Mouse (Mus musculus): ENCODE data around the gene Lin7c. TPM values are rescaled to one million over a fixed set of nuclear protein-coding genes. Genes with fewer than 3 reads are reported as not detected.

Lin7c gene
- polyA plus RNA-seq, 1 experiment, result 9.1 TPM

DNA sequence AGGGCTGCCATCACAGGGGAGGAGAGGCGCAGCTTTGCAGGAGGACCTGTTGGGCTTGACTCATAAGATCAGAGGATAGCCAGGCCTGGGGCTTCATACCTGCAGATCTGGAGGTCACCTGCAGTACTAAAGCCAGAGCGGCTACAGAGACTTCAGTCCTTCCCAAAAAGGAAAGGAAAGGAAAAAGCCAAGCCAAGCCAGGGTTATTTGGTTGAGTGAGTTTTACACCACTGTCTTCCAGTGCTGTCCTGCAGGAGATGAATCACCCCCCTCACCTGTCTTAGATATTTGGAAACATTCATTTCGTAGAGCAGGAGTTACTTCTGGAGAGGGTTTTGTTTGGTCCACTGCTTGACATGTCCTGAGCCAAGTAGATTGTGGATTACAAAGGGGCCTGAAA is 42.5 kb downstream of the Lin7c start:
- WGBS, result 95% methylated on average over 3 of the region's 3 CpGs
- TF ChIP-seq POLR2A (IDR thresholded peaks at IDR 0.05; ENCODE audit: control insufficient read depth, extremely low read depth, insufficient read depth, low read length, poor library complexity) (no peak), CTCF (IDR thresholded peaks at IDR 0.05; ENCODE audit: borderline replicate concordance, control insufficient read depth, extremely low read depth, insufficient read depth, low read length, poor library complexity) (no peak)
- H3K4me1 ChIP-seq (replicated peaks; ENCODE audit: control insufficient read depth, insufficient read depth, low read length), result no peaks in the 10 kb centered on the region
- H3K36me3 ChIP-seq (ENCODE audit: control insufficient read depth, insufficient read depth, low read length), result no peaks in the 10 kb centered on the region
- H3K4me3 ChIP-seq (ENCODE audit: control insufficient read depth, insufficient read depth, low read length), result no peak overlapping the region
- H3K27me3 ChIP-seq (ENCODE audit: control insufficient read depth, insufficient read depth, low read length), result no peaks in the 10 kb centered on the region
- no peak overlapping the region for H3K27ac ChIP-seq (ENCODE audit: control insufficient read depth, insufficient read depth, low read length)
- no peak for DNase-seq

GRCm38 (mm10) chr2:109934086-109934485 is 43.4 kb downstream of the Lin7c start:
- WGBS, result 78% methylated on average over 4 of the region's 4 CpGs
- H3K4me1 ChIP-seq (replicated peaks; ENCODE audit: control insufficient read depth, insufficient read depth, low read length), result no peaks in the 10 kb centered on the region
- no peaks in the 10 kb centered on the region for H3K36me3 ChIP-seq (ENCODE audit: control insufficient read depth, insufficient read depth, low read length)
- no peak overlapping the region for H3K4me3 ChIP-seq (ENCODE audit: control insufficient read depth, insufficient read depth, low read length)
- H3K27me3 ChIP-seq (ENCODE audit: control insufficient read depth, insufficient read depth, low read length), result no peaks in the 10 kb centered on the region
- DNase-seq, result no peak
- H3K27ac ChIP-seq (ENCODE audit: control insufficient read depth, insufficient read depth, low read length), result no peak overlapping the region
- TF ChIP-seq POLR2A (IDR thresholded peaks at IDR 0.05; ENCODE audit: control insufficient read depth, extremely low read depth, insufficient read depth, low read length, poor library complexity) (no peak), CTCF (IDR thresholded peaks at IDR 0.05; ENCODE audit: borderline replicate concordance, control insufficient read depth, extremely low read depth, insufficient read depth, low read length, poor library complexity) (no peak)

- Histone ChIP-seq H3K4me3 (ENCODE audit: control insufficient read depth, insufficient read depth, low read length) (no peak overlapping the region), H3K27me3 (ENCODE audit: control insufficient read depth, insufficient read depth, low read length) (no peaks in the 10 kb centered on the region), H3K36me3 (ENCODE audit: control insufficient read depth, insufficient read depth, low read length) (no peaks in the 10 kb centered on the region), H3K27ac (ENCODE audit: control insufficient read depth, insufficient read depth, low read length) (no peak overlapping the region), H3K4me1 (replicated peaks; ENCODE audit: control insufficient read depth, insufficient read depth, low read length) (no peaks in the 10 kb centered on the region)
- TF ChIP-seq CTCF (IDR thresholded peaks at IDR 0.05; ENCODE audit: borderline replicate concordance, control insufficient read depth, extremely low read depth, insufficient read depth, low read length, poor library complexity), result no peak
- TF ChIP-seq POLR2A (IDR thresholded peaks at IDR 0.05; ENCODE audit: control insufficient read depth, extremely low read depth, insufficient read depth, low read length, poor library complexity), result no peak
- 92% methylated on average over 3 of the region's 3 CpGs for WGBS
- no peak for DNase-seq
Measured at GRCm38 (mm10) chr2:109935194-109935593, 44.5 kb downstream of the Lin7c start.

DNA sequence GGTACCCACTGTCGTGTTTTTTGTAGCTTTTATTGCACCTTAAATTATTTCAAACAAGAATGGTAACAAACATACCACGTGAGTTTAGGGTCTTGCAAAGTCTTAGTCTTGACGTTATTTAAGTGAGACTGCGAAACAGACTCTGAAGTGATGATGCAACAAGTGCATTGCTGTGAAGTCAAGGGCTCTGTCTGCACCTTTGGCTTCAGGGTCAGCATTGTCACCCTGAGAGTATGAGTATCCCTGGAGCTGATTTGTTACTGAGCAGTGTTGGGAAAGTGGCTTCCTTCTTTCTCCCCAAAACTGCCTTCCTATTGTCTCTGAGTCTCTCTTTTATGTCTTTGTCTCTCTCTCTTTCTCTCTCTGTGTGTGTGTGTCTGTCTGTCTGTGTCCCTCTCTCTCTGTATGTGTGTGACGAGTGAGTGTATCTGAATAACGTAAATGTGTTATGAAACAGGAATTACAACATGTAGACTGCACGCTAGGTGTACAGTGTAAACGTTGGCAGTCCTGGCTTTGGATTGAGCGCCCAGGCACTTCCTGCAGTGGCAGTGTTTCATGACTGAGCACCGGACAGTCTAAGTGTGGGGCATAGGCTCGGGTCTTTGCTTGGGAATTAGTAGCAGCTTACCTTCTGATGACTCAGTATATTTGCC is 45.2 kb downstream of the Lin7c start:
- TF ChIP-seq POLR2A (IDR thresholded peaks at IDR 0.05; ENCODE audit: control insufficient read depth, extremely low read depth, insufficient read depth, low read length, poor library complexity), result no peak
- TF ChIP-seq CTCF (IDR thresholded peaks at IDR 0.05; ENCODE audit: borderline replicate concordance, control insufficient read depth, extremely low read depth, insufficient read depth, low read length, poor library complexity), result no peak
- H3K4me1 ChIP-seq (replicated peaks; ENCODE audit: control insufficient read depth, insufficient read depth, low read length), result no peaks in the 10 kb centered on the region
- no peak for DNase-seq
- H3K4me3 ChIP-seq (ENCODE audit: control insufficient read depth, insufficient read depth, low read length), result no peak overlapping the region
- no peaks in the 10 kb centered on the region for H3K36me3 ChIP-seq (ENCODE audit: control insufficient read depth, insufficient read depth, low read length)
- H3K27me3 ChIP-seq (ENCODE audit: control insufficient read depth, insufficient read depth, low read length), result no peaks in the 10 kb centered on the region
- 87% methylated on average over 11 of the region's 11 CpGs for WGBS
- no peak overlapping the region for H3K27ac ChIP-seq (ENCODE audit: control insufficient read depth, insufficient read depth, low read length)

- 79% methylated on average over 2 of the region's 2 CpGs for WGBS
- TF ChIP-seq CTCF (IDR thresholded peaks at IDR 0.05; ENCODE audit: borderline replicate concordance, control insufficient read depth, extremely low read depth, insufficient read depth, low read length, poor library complexity), result no peak
- no peak for TF ChIP-seq POLR2A (IDR thresholded peaks at IDR 0.05; ENCODE audit: control insufficient read depth, extremely low read depth, insufficient read depth, low read length, poor library complexity)
- no peak overlapping the region for H3K27ac ChIP-seq (ENCODE audit: control insufficient read depth, insufficient read depth, low read length)
Measured at GRCm38 (mm10) chr2:109936410-109936755, 45.7 kb downstream of the Lin7c start.

GRCm38 (mm10) chr2:109941973-109942444 is 51.4 kb downstream of the Lin7c start:
- H3K27ac ChIP-seq (ENCODE audit: control insufficient read depth, insufficient read depth, low read length), result no peak overlapping the region
- no peaks in the 10 kb centered on the region for H3K4me1 ChIP-seq (replicated peaks; ENCODE audit: control insufficient read depth, insufficient read depth, low read length)
- whole genome bisulfite sequencing, result 86% methylated on average over 5 of the region's 5 CpGs
- no peak for DNase-seq
- H3K36me3 ChIP-seq (ENCODE audit: control insufficient read depth, insufficient read depth, low read length), result no peaks in the 10 kb centered on the region
- H3K27me3 ChIP-seq (ENCODE audit: control insufficient read depth, insufficient read depth, low read length), result no peaks in the 10 kb centered on the region
- no peak overlapping the region for H3K4me3 ChIP-seq (ENCODE audit: control insufficient read depth, insufficient read depth, low read length)
- no peak for TF ChIP-seq POLR2A (IDR thresholded peaks at IDR 0.05; ENCODE audit: control insufficient read depth, extremely low read depth, insufficient read depth, low read length, poor library complexity)
- TF ChIP-seq CTCF (IDR thresholded peaks at IDR 0.05; ENCODE audit: borderline replicate concordance, control insufficient read depth, extremely low read depth, insufficient read depth, low read length, poor library complexity), result no peak

More at GRCm38 (mm10) chr2:109936410-109936755, 45.7 kb downstream of the Lin7c start:
- no peak overlapping the region for H3K4me3 ChIP-seq (ENCODE audit: control insufficient read depth, insufficient read depth, low read length)
- H3K36me3 ChIP-seq (ENCODE audit: control insufficient read depth, insufficient read depth, low read length), result no peaks in the 10 kb centered on the region
- no peaks in the 10 kb centered on the region for H3K4me1 ChIP-seq (replicated peaks; ENCODE audit: control insufficient read depth, insufficient read depth, low read length)
- no peaks in the 10 kb centered on the region for H3K27me3 ChIP-seq (ENCODE audit: control insufficient read depth, insufficient read depth, low read length)
- no peak for DNase-seq
